Mouse (Mus musculus) layer of hippocampus, adult 2 months (tissue): Measurements from ENCODE around the gene Hexim1. TPM values are rescaled to one million over a fixed set of nuclear protein-coding genes. Genes with fewer than 3 reads are reported as not detected.

ENCODE experiments used
- DNase-seq, 2 experiments: peaks; one replicate each; pipeline ENCODE4 v3.0.0; 2022; ENCODE audit warnings: low spot score in 2 of 2
- H3K27ac ChIP-seq: fragments of 200-600 bp; 2 replicates; pipeline ENCODE4 v1.8.1; 2022
- H3K4me3 ChIP-seq: fragments of 200-600 bp; 2 replicates; pipeline ENCODE4 v1.8.1; 2022; ENCODE audit warnings: mild to moderate bottlenecking
- CTCF ChIP-seq: fragments of 200-600 bp; conservative IDR thresholded peaks from 2 replicates; pipeline ENCODE4 v1.8.1; 2022; ENCODE audit warnings: antibody characterized with exemption, mild to moderate bottlenecking, moderate library complexity
- total RNA-seq, 2 experiments: library from RNA; stranded (reverse); gene quantifications; 2 replicates each; pipeline ENCODE4 v1.2.3; 2021

The Hexim1 gene
- total RNA-seq, 2 experiments from 2014 or later = 48.5 to 50.8 TPM

DNA sequence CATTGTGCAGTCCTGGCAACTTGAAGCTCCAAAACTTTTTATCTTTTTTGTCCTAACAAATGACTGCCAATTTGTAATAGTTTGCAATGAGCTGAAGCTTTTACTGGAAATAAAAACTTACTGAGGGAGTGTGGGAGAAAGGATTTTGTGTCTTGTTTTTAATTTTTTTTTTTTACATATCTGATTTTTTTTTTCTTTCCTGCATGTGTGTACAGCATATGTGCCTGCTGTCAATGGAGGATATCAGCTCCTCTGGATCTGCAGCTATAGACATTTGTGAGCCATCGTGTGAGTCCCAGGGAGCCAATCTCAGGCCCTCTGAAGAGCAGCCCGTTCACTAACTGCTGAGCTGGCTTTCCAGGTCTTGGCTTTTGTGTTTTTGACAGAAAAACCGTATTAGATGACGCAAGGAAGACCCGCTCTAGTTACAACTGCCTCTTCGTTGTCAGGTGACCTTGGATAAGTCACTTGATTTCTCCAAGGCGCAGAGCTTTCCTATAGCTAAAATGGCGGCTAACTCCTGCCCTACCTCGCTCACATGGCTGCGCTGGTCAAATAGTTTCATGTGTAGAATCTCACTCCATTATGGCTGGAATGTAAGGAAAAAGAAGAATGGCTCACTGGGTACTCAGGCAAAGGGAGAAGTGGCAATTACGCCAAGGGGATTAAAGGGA, 1.6 kb upstream of the Hexim1 start:
- TF ChIP-seq CTCF = no peak
- H3K27ac ChIP-seq = peak overlapping the region; percentile 99
- H3K4me3 ChIP-seq = peak overlapping the region; percentile 89
- no peak for DNase-seq

DNA sequence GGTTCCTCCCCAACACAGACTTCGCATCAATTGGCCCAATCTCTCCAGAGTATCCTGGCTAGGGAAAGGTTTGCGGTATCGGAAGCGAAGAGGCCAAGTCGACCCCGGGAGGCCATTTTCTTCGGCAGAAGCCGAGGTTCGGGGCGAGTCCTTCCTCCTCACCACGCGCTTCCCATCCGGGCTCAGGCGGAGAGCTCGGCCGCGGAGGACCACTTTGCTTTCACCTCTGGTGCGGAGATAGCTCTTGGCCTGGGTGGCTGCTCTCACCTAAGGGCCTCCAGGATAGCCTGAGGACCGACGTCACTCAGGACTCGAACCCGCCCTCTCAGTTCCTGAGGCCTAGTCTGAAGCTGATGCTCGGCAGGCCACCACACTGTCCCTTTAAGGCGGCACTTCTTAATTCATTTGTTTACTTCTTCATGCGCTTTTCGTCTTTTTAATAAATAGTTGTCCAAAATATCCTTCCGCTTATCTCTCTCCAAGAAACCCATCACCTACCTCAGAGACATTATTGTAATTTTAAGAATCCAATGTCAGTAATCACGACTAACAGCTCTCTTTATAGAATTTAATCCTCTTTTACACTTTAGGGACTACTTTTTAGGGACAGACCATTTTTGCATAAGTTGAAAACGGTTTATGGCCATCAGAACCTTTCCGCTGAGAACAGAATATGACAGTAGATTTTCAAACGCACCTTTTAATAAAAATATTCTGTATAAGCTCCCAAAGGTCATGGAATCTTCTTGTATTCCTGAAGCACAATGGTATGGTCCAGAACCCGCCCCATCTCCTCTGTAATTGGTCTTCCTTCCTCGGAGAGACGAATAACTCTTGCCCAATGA, 646 bp upstream of the Hexim1 start:
- H3K27ac ChIP-seq = peak overlapping the region; percentile 99
- no peak for TF ChIP-seq CTCF
- H3K4me3 ChIP-seq = peak overlapping the region; percentile 89
- peak; percentile 75 to 85 for DNase-seq

DNA sequence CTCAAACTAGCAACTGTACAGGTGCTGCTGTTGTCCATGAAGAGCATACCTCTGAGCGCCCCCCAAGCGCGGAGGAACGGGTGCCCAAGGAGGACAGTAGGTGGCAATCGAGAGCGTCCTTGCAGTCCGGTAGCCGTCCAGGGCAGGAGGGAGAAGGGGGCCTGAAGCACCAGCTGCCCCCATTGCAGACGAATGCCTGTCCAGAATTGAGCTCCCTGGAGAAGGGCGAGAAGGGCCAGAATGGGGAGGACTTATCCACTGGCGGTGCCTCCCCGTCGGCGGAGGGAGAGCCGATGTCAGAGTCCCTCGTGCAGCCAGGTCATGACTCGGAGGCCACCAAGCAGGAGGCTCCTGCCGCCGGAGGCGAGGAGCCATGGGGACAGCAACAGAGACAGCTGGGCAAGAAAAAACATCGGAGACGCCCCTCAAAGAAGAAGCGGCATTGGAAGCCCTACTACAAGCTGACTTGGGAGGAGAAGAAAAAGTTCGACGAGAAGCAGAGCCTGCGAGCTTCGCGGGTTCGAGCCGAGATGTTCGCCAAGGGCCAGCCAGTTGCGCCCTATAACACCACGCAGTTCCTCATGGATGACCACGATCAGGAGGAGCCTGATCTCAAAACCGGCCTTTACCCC, 1.0 kb downstream of the Hexim1 start:
- Histone ChIP-seq H3K27ac (peak overlapping the region; percentile 92), H3K4me3 (peak overlapping the region; percentile 77)
- DNase-seq = peak; percentile 70 to 79
- peak; percentile 84 for TF ChIP-seq CTCF

DNA sequence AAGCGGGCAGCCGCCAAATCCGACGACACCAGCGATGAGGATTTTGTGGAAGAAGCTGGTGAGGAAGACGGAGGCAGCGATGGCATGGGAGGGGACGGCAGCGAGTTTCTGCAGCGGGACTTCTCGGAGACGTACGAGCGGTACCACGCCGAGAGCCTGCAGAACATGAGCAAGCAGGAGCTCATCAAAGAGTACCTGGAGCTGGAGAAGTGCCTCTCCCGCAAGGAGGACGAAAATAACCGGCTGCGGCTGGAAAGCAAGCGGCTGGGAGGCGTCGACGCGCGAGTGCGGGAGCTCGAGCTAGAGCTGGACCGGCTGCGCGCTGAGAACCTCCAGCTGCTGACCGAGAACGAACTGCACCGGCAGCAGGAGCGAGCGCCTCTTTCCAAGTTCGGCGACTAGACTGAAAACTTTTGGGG, 1.6 kb downstream of the Hexim1 start:
- peak overlapping the region; percentile 77 for H3K4me3 ChIP-seq
- peak overlapping the region; percentile 92 for H3K27ac ChIP-seq
- DNase-seq = peak in 1 of 2 experiments; percentile 23
- no peak for TF ChIP-seq CTCF

DNA sequence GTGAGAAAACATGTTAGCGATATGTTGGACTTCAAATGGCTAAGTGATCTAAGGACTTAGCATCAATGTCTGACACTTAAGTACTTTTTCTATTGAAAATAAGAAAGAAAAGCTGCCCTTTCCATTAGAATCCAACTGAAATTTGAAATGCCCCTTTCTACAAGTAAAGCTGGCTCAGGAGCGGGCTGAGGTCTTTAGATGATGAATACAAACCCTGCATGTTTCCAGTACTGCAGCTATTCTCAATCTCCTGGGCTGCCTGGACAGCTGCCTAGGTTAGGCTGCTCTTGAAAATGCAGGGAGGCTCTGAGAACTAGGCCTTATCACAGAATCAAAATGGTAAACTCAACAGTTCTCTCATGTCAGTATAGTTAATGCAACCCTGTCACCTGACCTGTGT, 2.8 kb downstream of the Hexim1 start:
- Histone ChIP-seq H3K27ac (peak overlapping the region; percentile 92; the same call in 1 of the 2 replicates), H3K4me3 (peak overlapping the region; percentile 77)
- TF ChIP-seq CTCF = no peak
- no peak for DNase-seq

DNA sequence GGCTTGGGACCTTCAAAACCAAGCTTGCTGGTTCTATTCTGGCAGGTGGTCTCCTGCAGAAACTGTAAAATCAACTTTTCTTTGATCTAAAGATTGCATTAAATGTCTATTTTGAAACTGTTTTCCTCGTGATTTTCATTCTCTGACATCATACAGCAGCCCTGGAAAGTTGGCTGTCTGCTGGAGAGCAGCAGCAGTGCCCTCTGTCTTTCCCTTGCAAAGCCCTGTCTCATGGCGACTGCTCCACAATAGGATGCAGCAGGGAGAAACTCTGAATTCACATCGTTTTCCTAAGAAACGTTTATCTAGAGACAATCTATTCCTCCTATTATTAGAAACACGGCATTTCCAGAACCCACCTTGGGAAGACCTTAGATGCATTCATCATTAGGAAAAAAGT, 3.6 kb downstream of the Hexim1 start:
- H3K27ac ChIP-seq = no peak overlapping the region; the same call in 1 of the 2 replicates
- no peak for DNase-seq
- TF ChIP-seq CTCF = peak; percentile 68
- no peak overlapping the region for H3K4me3 ChIP-seq

DNA sequence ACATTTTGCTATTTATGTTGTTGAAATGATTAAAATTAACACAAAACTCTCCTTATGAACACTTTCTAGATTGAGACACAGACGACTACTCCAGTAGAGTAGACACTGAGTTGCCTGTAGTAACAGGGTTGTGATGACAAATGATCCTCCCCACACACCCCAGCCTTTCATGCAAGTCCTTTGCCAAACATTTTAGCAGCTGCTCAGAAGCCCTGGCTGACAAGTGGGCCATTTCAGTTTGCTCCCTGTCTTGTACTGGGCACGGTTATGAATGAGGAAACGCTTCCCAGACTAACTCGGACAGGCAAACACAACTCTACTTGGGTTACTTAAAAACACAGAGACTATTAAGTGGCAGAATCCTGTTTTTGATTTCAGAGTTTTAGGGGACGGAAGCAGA, 4.3 kb downstream of the Hexim1 start:
- H3K4me3 ChIP-seq = no peak overlapping the region
- peak overlapping the region; percentile 49; the same call in 1 of the 2 replicates for H3K27ac ChIP-seq
- no peak for DNase-seq
- no peak for TF ChIP-seq CTCF

DNA sequence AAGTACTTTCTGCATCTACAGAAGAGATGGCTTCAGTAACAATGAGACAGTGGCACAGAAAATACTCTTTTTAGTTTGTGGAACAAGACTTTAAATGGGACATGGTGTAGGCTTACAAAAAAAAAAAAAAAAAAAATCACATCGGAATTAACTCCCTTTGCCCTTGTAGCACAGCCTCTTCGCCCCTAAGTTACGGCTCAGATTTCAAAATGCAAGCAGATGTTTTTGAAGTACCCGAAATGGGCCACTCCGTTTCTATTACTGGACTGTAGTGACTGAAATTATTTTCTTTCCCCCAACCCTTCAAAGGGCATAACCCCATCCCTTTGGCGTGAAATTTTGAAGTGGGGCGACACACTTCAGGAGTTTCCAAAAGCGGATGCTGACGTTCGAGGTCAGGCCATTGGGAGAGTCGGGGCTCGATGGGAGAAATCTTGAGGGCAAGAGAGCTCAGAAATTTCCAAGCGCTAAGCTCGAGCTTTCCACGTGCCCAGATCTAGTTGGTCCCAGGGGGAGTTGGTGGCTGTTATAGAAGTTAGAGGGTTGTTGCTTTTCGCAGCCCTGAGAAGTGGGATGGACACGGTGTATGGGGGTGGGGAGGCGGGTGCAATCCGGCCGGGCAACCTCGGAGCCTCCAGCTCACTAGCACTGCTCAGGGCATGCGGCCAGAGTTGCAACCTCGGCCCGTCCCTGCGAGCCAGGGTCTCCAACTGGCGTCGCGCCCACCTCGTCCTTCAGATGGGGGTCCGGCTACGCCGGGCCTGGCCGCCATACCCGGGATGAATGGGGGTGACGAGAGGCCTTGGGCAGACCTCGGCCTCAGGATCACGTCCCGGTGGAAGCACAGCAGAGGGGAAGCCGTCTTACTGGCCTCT, 15.9 kb downstream of the Hexim1 start, which contains the start of gene Hexim2:
TSS of gene Hexim2 (plus strand) at position 729 of the 875 bp plus-strand sequence.
- H3K27ac ChIP-seq = peak within 1 kb of the TSS; percentile 99
- TF ChIP-seq CTCF = peak; percentile 11
- no peak for DNase-seq
- peak within 1 kb of the TSS; percentile 99 for H3K4me3 ChIP-seq

DNA sequence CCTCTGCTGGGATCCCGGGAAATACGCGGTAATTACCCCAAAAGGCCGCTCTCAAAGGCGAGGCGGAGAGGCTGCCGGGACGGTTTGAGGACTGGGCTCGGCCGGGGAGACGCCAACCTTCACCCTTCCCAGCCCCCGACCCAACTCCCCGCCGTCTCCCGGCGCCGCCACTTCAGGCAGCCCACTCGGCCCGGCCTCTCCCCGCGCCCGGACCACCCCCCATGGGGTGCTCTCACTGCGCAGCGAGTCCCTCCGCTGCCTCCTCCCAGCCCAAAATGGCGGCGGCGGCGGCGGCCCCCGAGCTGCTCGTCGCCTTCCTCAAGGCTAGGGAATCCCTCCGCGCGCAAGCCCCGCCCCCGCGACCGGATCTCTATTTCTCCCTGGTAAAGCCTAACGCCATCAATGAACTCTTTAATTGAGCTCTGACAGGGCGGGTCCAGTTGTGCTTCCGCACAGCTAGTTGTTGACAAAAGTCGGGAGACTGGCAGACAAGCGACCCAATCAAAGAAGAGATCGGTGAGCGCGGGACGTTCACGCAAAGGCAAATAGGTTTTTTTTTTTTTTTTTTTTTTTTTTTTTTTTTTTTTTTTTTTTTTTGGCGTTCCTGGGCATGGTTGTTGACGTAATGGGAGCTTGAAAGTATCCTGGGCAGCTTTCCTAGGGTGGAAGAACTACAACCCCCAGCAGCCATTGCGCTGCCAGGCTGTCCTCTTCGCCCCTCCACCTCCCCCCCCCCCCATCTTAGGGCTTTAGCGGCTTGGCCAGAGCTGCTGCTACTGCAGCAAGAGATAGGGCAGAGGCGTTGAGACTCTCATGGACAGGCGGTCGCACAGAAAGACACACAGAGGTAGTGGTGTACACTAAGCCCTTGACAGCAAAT, 16.8 kb downstream of the Hexim1 start:
- no peak for TF ChIP-seq CTCF
- Histone ChIP-seq H3K27ac (peak overlapping the region; percentile 99), H3K4me3 (peak overlapping the region; percentile 99)
- DNase-seq = peak; percentile 100

DNA sequence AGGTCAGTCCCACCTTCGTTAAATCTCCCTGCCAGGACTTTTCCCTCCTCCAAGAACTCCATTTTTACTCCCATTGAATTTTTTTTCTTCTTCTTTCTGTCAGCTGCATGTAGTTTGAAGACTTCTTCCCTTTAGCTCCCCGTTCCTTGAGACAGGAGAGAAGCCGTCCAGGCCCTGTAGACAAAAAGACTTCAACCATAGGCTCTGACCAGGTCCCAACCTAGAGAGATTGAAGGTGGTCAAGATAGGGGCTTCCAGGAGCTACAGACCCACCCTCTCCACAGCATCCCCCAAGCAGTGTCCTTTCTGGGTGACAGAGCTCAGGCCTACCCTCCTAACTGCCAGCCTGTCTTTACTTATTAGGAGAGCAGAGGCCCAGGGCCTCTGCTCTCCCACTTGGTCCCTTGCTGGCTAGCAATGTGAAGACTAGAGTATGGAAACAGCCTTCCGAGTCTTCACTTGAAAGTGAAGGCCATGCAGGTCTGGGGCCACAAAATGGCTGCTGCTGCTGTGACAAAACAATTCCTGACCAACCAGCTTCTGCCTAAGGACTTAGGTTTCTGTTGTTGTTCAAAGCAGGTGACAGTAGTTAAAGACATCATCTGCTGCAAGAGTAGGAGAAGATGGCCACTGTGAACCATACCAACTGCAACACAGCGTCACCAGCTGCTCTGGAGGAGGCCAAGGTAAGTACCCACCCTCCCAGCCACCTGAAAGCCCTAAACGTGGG, 17.6 kb downstream of the Hexim1 start:
- no peak for DNase-seq
- Histone ChIP-seq H3K27ac (peak overlapping the region; percentile 98), H3K4me3 (peak overlapping the region; percentile 56)
- no peak for TF ChIP-seq CTCF

DNA sequence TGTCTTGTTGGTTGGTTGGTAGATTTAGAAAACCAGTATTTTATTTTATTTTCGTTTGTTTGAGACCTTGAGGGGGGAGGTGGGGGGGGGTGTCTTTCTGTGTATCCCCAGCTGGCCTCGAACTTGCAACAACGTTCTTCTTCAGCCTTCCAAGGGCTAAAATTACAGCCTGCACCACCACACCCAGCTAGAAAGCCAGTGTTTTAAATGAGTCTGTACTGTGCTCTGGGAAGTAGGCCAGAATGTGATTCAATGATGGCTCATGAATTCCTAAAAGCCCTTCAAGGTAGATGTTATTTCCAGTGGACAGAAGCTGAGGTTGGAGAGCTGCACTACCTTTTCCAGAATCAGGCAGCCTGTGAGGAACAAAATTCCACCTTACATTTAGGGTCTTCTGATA, 18.2 kb downstream of the Hexim1 start:
- DNase-seq = no peak
- TF ChIP-seq CTCF = no peak
- Histone ChIP-seq H3K4me3 (no peak overlapping the region; the same call in 1 of the 2 replicates), H3K27ac (peak overlapping the region; percentile 98)
